Mouse (Mus musculus): Measurements from ENCODE around the gene Dmac2. TPM values are rescaled to one million over a fixed set of nuclear protein-coding genes. Genes with fewer than 3 reads are reported as not detected.

The Dmac2 gene
- polyA plus RNA-seq, 1 experiment from 2014 or later = 29.6 TPM

GRCm38 (mm10) chr7:25599663-25600062 is 19.6 kb upstream of the Dmac2 start:
- no peaks in the 10 kb centered on the region for H3K9me3 ChIP-seq
- peak; percentile 78 for DNase-seq (ENCODE audit: low spot score)

DNA sequence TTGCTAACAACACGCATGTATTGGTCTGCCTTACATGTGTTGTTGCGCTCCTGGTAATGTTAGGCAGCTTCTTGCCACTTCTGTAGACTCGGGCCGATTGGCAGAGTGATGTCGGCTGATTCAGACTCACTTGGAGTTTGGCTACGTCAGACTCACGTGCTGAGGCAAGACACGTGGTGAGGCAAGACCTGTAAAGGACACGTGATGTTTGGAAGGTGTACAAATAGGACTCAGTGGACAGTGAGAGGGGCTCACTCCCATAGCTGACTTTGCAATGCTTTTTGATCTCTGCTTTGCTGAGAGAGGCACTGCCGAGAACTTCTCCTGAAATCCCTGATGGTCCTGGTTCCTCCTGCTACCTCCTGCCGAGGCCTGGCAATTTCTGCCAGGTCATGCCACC is 18.5 kb upstream of the Dmac2 start:
- WGBS = 87% methylated on average over 11 of the region's 11 CpGs
- H3K4me1 ChIP-seq (replicated peaks) = no peaks in the 10 kb centered on the region
- H3K27ac ChIP-seq = no peak overlapping the region
- H3K4me3 ChIP-seq = no peak overlapping the region
- H3K9me3 ChIP-seq = no peaks in the 10 kb centered on the region
- DNase-seq (ENCODE audit: low spot score) = no peak
- no peaks in the 10 kb centered on the region for H3K36me3 ChIP-seq
- H3K27me3 ChIP-seq (ENCODE audit: insufficient read depth, poor library complexity, severe bottlenecking) = no peaks in the 10 kb centered on the region

More at GRCm38 (mm10) chr7:25599663-25600062, 19.6 kb upstream of the Dmac2 start:
- no peaks in the 10 kb centered on the region for H3K4me1 ChIP-seq (replicated peaks)
- H3K27ac ChIP-seq = no peak overlapping the region
- WGBS = 12% methylated on average over 10 of the region's 10 CpGs
- no peak overlapping the region for H3K4me3 ChIP-seq
- no peaks in the 10 kb centered on the region for H3K36me3 ChIP-seq
- no peaks in the 10 kb centered on the region for H3K27me3 ChIP-seq (ENCODE audit: insufficient read depth, poor library complexity, severe bottlenecking)

GRCm38 (mm10) chr7:25601346-25601745 is 17.9 kb upstream of the Dmac2 start:
- H3K27me3 ChIP-seq (ENCODE audit: insufficient read depth, poor library complexity, severe bottlenecking) = no peaks in the 10 kb centered on the region
- no peak overlapping the region for H3K4me3 ChIP-seq
- no peaks in the 10 kb centered on the region for H3K9me3 ChIP-seq
- H3K36me3 ChIP-seq = no peaks in the 10 kb centered on the region
- H3K27ac ChIP-seq = no peak overlapping the region
- no peak for DNase-seq (ENCODE audit: low spot score)
- H3K4me1 ChIP-seq (replicated peaks) = no peaks in the 10 kb centered on the region
- 89% methylated on average over 16 of the region's 16 CpGs for WGBS

GRCm38 (mm10) chr7:25606625-25607063 is 12.6 kb upstream of the Dmac2 start:
- WGBS = 79% methylated on average over 4 of the region's 4 CpGs
- Histone ChIP-seq H3K36me3 (no peaks in the 10 kb centered on the region), H3K9me3 (no peaks in the 10 kb centered on the region), H3K27me3 (ENCODE audit: insufficient read depth, poor library complexity, severe bottlenecking) (no peaks in the 10 kb centered on the region; the same call in 1 of the 2 replicates), H3K4me3 (no peak overlapping the region), H3K4me1 (replicated peaks) (no peaks in the 10 kb centered on the region), H3K27ac (no peak overlapping the region)
- no peak for DNase-seq (ENCODE audit: low spot score)

- H3K36me3 ChIP-seq = no peaks in the 10 kb centered on the region
- H3K27ac ChIP-seq = no peak overlapping the region
- H3K4me1 ChIP-seq (replicated peaks) = no peaks in the 10 kb centered on the region
- no peaks in the 10 kb centered on the region; the same call in 1 of the 2 replicates for H3K27me3 ChIP-seq (ENCODE audit: insufficient read depth, poor library complexity, severe bottlenecking)
- WGBS = 87% methylated on average over 2 of the region's 2 CpGs
- H3K9me3 ChIP-seq = no peaks in the 10 kb centered on the region
- H3K4me3 ChIP-seq = no peak overlapping the region
- DNase-seq (ENCODE audit: low spot score) = no peak
Measured at GRCm38 (mm10) chr7:25607196-25607595, 12.0 kb upstream of the Dmac2 start.

- 48% methylated on average over 6 of the region's 6 CpGs for WGBS
- no peak overlapping the region for H3K27ac ChIP-seq
- no peaks in the 10 kb centered on the region for H3K4me1 ChIP-seq (replicated peaks)
- H3K4me3 ChIP-seq = no peak overlapping the region
- no peaks in the 10 kb centered on the region for H3K36me3 ChIP-seq
- H3K27me3 ChIP-seq (ENCODE audit: insufficient read depth, poor library complexity, severe bottlenecking) = no peaks in the 10 kb centered on the region; the same call in 1 of the 2 replicates
- no peaks in the 10 kb centered on the region for H3K9me3 ChIP-seq
- no peak for DNase-seq (ENCODE audit: low spot score)
Measured at GRCm38 (mm10) chr7:25610056-25610455, 9.2 kb upstream of the Dmac2 start.

DNA sequence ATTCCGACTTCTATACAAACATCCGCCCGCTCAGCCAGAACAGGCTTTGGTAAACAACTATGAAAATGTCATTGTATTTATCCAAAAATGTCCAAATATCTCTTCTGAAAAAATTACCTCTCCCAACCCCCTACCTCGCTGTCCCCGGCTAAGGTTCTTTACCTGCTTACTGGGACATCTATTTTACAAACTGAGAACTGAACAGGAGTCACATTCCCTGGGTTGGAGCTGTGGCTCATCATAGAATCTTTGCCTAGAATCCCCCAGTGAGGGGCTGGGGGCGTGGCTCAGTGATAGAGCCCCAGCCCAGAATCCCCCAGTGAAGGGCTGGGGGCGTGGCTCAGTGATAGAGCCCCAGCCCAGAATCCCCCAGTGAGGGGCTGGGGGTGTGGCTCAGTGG is 7.7 kb upstream of the Dmac2 start:
- DNase-seq (ENCODE audit: low spot score) = no peak
- H3K27ac ChIP-seq = no peak overlapping the region
- no peak overlapping the region for H3K4me3 ChIP-seq
- WGBS = 45% methylated on average over 7 of the region's 7 CpGs
- no peaks in the 10 kb centered on the region for H3K4me1 ChIP-seq (replicated peaks)
- no peaks in the 10 kb centered on the region for H3K9me3 ChIP-seq
- no peaks in the 10 kb centered on the region for H3K36me3 ChIP-seq
- no peaks in the 10 kb centered on the region; the same call in 1 of the 2 replicates for H3K27me3 ChIP-seq (ENCODE audit: insufficient read depth, poor library complexity, severe bottlenecking)

- DNase-seq (ENCODE audit: low spot score) = no peak
- H3K36me3 ChIP-seq = no peaks in the 10 kb centered on the region
- H3K27me3 ChIP-seq (ENCODE audit: insufficient read depth, poor library complexity, severe bottlenecking) = peaks cover 5% of the 10 kb centered on the region; the same call in 1 of the 2 replicates
- no peaks in the 10 kb centered on the region for H3K9me3 ChIP-seq
- H3K4me3 ChIP-seq = no peak overlapping the region
- H3K4me1 ChIP-seq (replicated peaks) = peaks cover 4% of the 10 kb centered on the region; the same call in 1 of the 2 replicates
- H3K27ac ChIP-seq = no peak overlapping the region
- 87% methylated on average over 5 of the region's 5 CpGs for WGBS
Measured at GRCm38 (mm10) chr7:25614086-25614485, 5.1 kb upstream of the Dmac2 start.

GRCm38 (mm10) chr7:25614831-25615705 is 4.1 kb upstream of the Dmac2 start:
- DNase-seq (ENCODE audit: low spot score) = no peak
- 71% methylated on average over 21 of the region's 21 CpGs for WGBS

GRCm38 (mm10) chr7:25615706-25616011 is 3.6 kb upstream of the Dmac2 start, which contains the start of gene Erich4:
Gene Erich4, minus strand, starts transcription at chr7:25615892.
- Histone ChIP-seq H3K4me3 (no peak within 1 kb of the TSS), H3K9me3 (no peaks in the 10 kb centered on the region), H3K36me3 (peaks cover under 1% of the 10 kb centered on the region; the same call in 1 of the 2 replicates), H3K4me1 (replicated peaks) (peaks cover 13% of the 10 kb centered on the region; the same call in 1 of the 2 replicates), H3K27ac (0 out of 2 replicates have a peak within 1 kb of the TSS, but pooled peaks have one; percentile 5), H3K27me3 (ENCODE audit: insufficient read depth, poor library complexity, severe bottlenecking) (peaks cover 5% of the 10 kb centered on the region; the same call in 1 of the 2 replicates)
- DNase-seq (ENCODE audit: low spot score) = no peak
- 83% methylated on average over 5 of the region's 5 CpGs for WGBS

More at GRCm38 (mm10) chr7:25614831-25615705, 4.1 kb upstream of the Dmac2 start:
- Histone ChIP-seq H3K27ac (0 out of 2 replicates have a peak overlapping the region, but pooled peaks have one; percentile 5), H3K4me1 (replicated peaks) (peaks cover 10% of the 10 kb centered on the region; the same call in 1 of the 2 replicates), H3K27me3 (ENCODE audit: insufficient read depth, poor library complexity, severe bottlenecking) (peaks cover 5% of the 10 kb centered on the region; the same call in 1 of the 2 replicates), H3K9me3 (no peaks in the 10 kb centered on the region), H3K4me3 (no peak overlapping the region), H3K36me3 (no peaks in the 10 kb centered on the region)

GRCm38 (mm10) chr7:25617376-25618160 is 1.6 kb upstream of the Dmac2 start:
- no peaks in the 10 kb centered on the region for H3K9me3 ChIP-seq
- 87% methylated on average over 10 of the region's 10 CpGs for WGBS
- no peak overlapping the region for H3K4me3 ChIP-seq
- H3K27me3 ChIP-seq (ENCODE audit: insufficient read depth, poor library complexity, severe bottlenecking) = peaks cover 5% of the 10 kb centered on the region; the same call in 1 of the 2 replicates
- H3K4me1 ChIP-seq (replicated peaks) = peaks cover 13% of the 10 kb centered on the region; the same call in 1 of the 2 replicates
- peaks cover 17% of the 10 kb centered on the region for H3K36me3 ChIP-seq
- no peak for DNase-seq (ENCODE audit: low spot score)
- no peak overlapping the region for H3K27ac ChIP-seq

DNA sequence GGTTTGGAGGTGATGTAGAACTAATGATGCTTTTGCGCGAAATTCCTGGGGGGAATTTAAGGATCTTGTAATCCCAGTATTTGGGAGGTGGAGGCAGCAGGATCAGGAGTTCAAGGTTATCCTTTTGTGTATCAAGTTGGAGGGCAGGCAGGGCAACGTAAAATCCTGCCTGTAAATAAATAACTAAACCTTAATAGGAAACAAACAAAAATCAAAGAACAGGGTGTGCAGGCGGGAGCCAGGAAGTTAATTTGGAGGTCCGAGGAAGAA is 443 bp downstream of the Dmac2 start:
- WGBS = 22% methylated on average over 5 of the region's 5 CpGs
- Histone ChIP-seq H3K36me3 (peaks cover 29% of the 10 kb centered on the region), H3K4me1 (replicated peaks) (peaks cover 13% of the 10 kb centered on the region; the same call in 1 of the 2 replicates), H3K27ac (peak overlapping the region; percentile 67), H3K9me3 (no peaks in the 10 kb centered on the region), H3K4me3 (peak overlapping the region; percentile 59), H3K27me3 (ENCODE audit: insufficient read depth, poor library complexity, severe bottlenecking) (peaks cover 5% of the 10 kb centered on the region; the same call in 1 of the 2 replicates)
- DNase-seq (ENCODE audit: low spot score) = no peak
